Mouse (Mus musculus) G1E (cell line): ENCODE measurements around the gene 2010111I01Rik. TPM values are rescaled to one million over a fixed set of nuclear protein-coding genes. Genes with fewer than 3 reads are reported as not detected.

Experiments used
- ATAC-seq: 2 replicates; pipeline ENCODE4 v1.8.0; 2016; ENCODE audit warnings: mild to moderate bottlenecking; ENCODE audit not compliant: insufficient number of reproducible peaks, poor library complexity, low FRiP score, severe bottlenecking; ENCODE audit errors: extremely low read depth
- DNase-seq: peaks from one replicate; pipeline ENCODE4 v3.0.0; 2012; ENCODE audit warnings: low spot score
- H3K27me3 ChIP-seq: 2 replicates; pipeline ENCODE4 v1.6.1; 2012; ENCODE audit warnings: mild to moderate bottlenecking, low read length, inconsistent platforms; ENCODE audit not compliant: insufficient read depth
- H3K36me3 ChIP-seq: replicated peaks from 2 replicates; pipeline ENCODE3; 2012; ENCODE audit warnings: mild to moderate bottlenecking, inconsistent platforms
- H3K4me1 ChIP-seq: 2 replicates; pipeline ENCODE4 v1.6.1; 2012; ENCODE audit warnings: low read depth, low read length, inconsistent platforms, mixed read lengths; ENCODE audit not compliant: insufficient read depth
- H3K4me3 ChIP-seq: 2 replicates; pipeline ENCODE4 v1.5.1; 2012; ENCODE audit warnings: low read depth, mild to moderate bottlenecking, inconsistent platforms, low read length, moderate library complexity, mixed read lengths
- H3K9me3 ChIP-seq: replicated peaks from 2 replicates; pipeline ENCODE4 v1.6.1; 2012; ENCODE audit warnings: inconsistent platforms
- CTCF ChIP-seq: IDR thresholded peaks from 2 replicates; pipeline ENCODE4 v1.5.1; 2012; ENCODE audit warnings: low read depth, low read length, inconsistent platforms, mixed read lengths
- GATA1 ChIP-seq: IDR thresholded peaks from 2 replicates; pipeline ENCODE4 v1.6.1; 2012; ENCODE audit warnings: borderline replicate concordance, low read length, inconsistent platforms, mixed read lengths
- GATA2 ChIP-seq: IDR thresholded peaks from 2 replicates; pipeline ENCODE4 v1.6.1; 2012; ENCODE audit warnings: low read depth, low read length, inconsistent platforms, borderline replicate concordance
- POLR2AphosphoS5 ChIP-seq: IDR thresholded peaks from 2 replicates; pipeline ENCODE4 v1.6.1; 2012; ENCODE audit warnings: low read depth, low read length, inconsistent platforms; ENCODE audit not compliant: insufficient replicate concordance
- TAL1 ChIP-seq: conservative IDR thresholded peaks from 2 replicates; pipeline ENCODE4 v1.6.1; 2012; ENCODE audit warnings: low read depth, low read length, inconsistent platforms, mixed read lengths
- polyA plus RNA-seq: library from polyadenylated mRNA; stranded (reverse); fragments of >175 nt; gene quantifications from 2 replicates; pipeline ENCODE4 v1.2.3, GENCODE M21; 2012
- total RNA-seq, 2 experiments: library from RNA; stranded (forward) in 1 of 2; stranded (reverse) in 1 of 2; fragments of 200-1000 nt in 1 of 2; fragments of >200 nt in 1 of 2; fragmentation: Nextera tagmentation in 1 of 2; gene quantifications; 2 replicates each; pipeline ENCODE4 v1.2.3; 2014 to 2017

Gene 2010111I01Rik
- total and polyA plus RNA-seq, 3 experiments, result 14.7 to 57.2 (median 22.2) TPM

GRCm38 (mm10) chr13:63010345-63011090, 45.8 kb downstream of the 2010111I01Rik start:
- Histone ChIP-seq H3K27me3 (no peaks in the 10 kb centered on the region), H3K36me3 (peaks cover 2% of the 10 kb centered on the region), H3K4me3 (no peak overlapping the region), H3K4me1 (no peaks in the 10 kb centered on the region), H3K9me3 (no peaks in the 10 kb centered on the region)
- no peak for ATAC-seq
- TF ChIP-seq GATA1 (no peak), TAL1 (no peak), GATA2 (no peak), POLR2AphosphoS5 (no peak), CTCF (no peak)
- DNase-seq, result no peak

- Histone ChIP-seq H3K9me3 (no peaks in the 10 kb centered on the region), H3K27me3 (no peaks in the 10 kb centered on the region), H3K36me3 (peaks cover 9% of the 10 kb centered on the region), H3K4me3 (no peak overlapping the region), H3K4me1 (no peaks in the 10 kb centered on the region)
- ATAC-seq (no peak), DNase-seq (no peak)
- no peak for TF ChIP-seq GATA2
- no peak for TF ChIP-seq CTCF
- TF ChIP-seq TAL1, result no peak
- no peak for TF ChIP-seq GATA1
- TF ChIP-seq POLR2AphosphoS5, result no peak
Measured at GRCm38 (mm10) chr13:63014353-63014752, 49.7 kb downstream of the 2010111I01Rik start.

- ATAC-seq, result no peak
- no peaks in the 10 kb centered on the region for H3K9me3 ChIP-seq
Measured at GRCm38 (mm10) chr13:63015362-63015761, 50.7 kb downstream of the 2010111I01Rik start.

GRCm38 (mm10) chr13:63016056-63016455, 51.4 kb downstream of the 2010111I01Rik start:
- Histone ChIP-seq H3K27me3 (no peaks in the 10 kb centered on the region), H3K4me1 (no peaks in the 10 kb centered on the region), H3K36me3 (peaks cover 9% of the 10 kb centered on the region), H3K9me3 (no peaks in the 10 kb centered on the region), H3K4me3 (no peak overlapping the region)
- no peak for DNase-seq
- no peak for ATAC-seq
- TF ChIP-seq GATA1, result no peak
- no peak for TF ChIP-seq GATA2
- no peak for TF ChIP-seq CTCF
- TF ChIP-seq POLR2AphosphoS5, result no peak
- no peak for TF ChIP-seq TAL1

More at GRCm38 (mm10) chr13:63015362-63015761, 50.7 kb downstream of the 2010111I01Rik start:
- H3K4me3 ChIP-seq, result no peak overlapping the region
- TF ChIP-seq TAL1 (no peak), GATA1 (no peak), POLR2AphosphoS5 (no peak), GATA2 (no peak), CTCF (no peak)
- peaks cover 9% of the 10 kb centered on the region for H3K36me3 ChIP-seq
- no peaks in the 10 kb centered on the region for H3K27me3 ChIP-seq
- no peak for DNase-seq
- H3K4me1 ChIP-seq, result no peaks in the 10 kb centered on the region

- Histone ChIP-seq H3K36me3 (no peaks in the 10 kb centered on the region), H3K4me1 (no peaks in the 10 kb centered on the region), H3K27me3 (no peaks in the 10 kb centered on the region), H3K9me3 (no peaks in the 10 kb centered on the region), H3K4me3 (no peak overlapping the region)
- no peak for ATAC-seq
- no peak for TF ChIP-seq POLR2AphosphoS5
- TF ChIP-seq GATA1, result no peak
- TF ChIP-seq TAL1, result no peak
- TF ChIP-seq GATA2, result no peak
- no peak for TF ChIP-seq CTCF
- DNase-seq, result no peak
Measured at GRCm38 (mm10) chr13:63023243-63024217, 58.8 kb downstream of the 2010111I01Rik start.

- TF ChIP-seq CTCF (no peak), POLR2AphosphoS5 (no peak), GATA1 (no peak), GATA2 (no peak), TAL1 (no peak)
- Histone ChIP-seq H3K9me3 (no peaks in the 10 kb centered on the region), H3K4me3 (no peak overlapping the region), H3K4me1 (no peaks in the 10 kb centered on the region), H3K36me3 (peaks cover 3% of the 10 kb centered on the region), H3K27me3 (no peaks in the 10 kb centered on the region)
- ATAC-seq (no peak), DNase-seq (no peak)
Measured at GRCm38 (mm10) chr13:63030023-63030422, 65.3 kb downstream of the 2010111I01Rik start.
